Mouse (Mus musculus) myocyte (in vitro differentiated cells): ENCODE results near the gene Plxdc1.

Experiments
- E2F4 ChIP-seq: IDR thresholded peaks from one replicate; pipeline ENCODE4 v1.6.1; 2011; ENCODE audit warnings: mild to moderate bottlenecking, control low read depth, moderate library complexity; ENCODE audit not compliant: insufficient read depth
- MAX ChIP-seq: IDR thresholded peaks from one replicate; pipeline ENCODE4 v1.6.1; 2011; ENCODE audit warnings: low read depth, mild to moderate bottlenecking, control low read depth
- MYOG ChIP-seq, 3 experiments: IDR thresholded peaks; one replicate each; pipeline ENCODE4 v1.6.1; 2011; ENCODE audit warnings: control low read depth in 2 of 3, low read depth in 2 of 3, mild to moderate bottlenecking in 2 of 3; ENCODE audit not compliant: insufficient read length in 2 of 3, control insufficient read depth in 1 of 3, insufficient read depth in 1 of 3
- POLR2A ChIP-seq: IDR thresholded peaks from one replicate; pipeline ENCODE4 v1.6.1; 2011; ENCODE audit warnings: low read depth, mild to moderate bottlenecking, control low read depth, moderate library complexity; ENCODE audit not compliant: insufficient read length
- POLR2AphosphoS2 ChIP-seq: IDR thresholded peaks from one replicate; pipeline ENCODE4 v1.6.1; 2011; ENCODE audit warnings: low read depth, control low read depth; ENCODE audit not compliant: insufficient read length
- TCF12 ChIP-seq: IDR thresholded peaks from one replicate; pipeline ENCODE4 v1.6.1; 2011; ENCODE audit warnings: mild to moderate bottlenecking, control low read depth; ENCODE audit not compliant: poor library complexity, insufficient read depth, severe bottlenecking

DNA sequence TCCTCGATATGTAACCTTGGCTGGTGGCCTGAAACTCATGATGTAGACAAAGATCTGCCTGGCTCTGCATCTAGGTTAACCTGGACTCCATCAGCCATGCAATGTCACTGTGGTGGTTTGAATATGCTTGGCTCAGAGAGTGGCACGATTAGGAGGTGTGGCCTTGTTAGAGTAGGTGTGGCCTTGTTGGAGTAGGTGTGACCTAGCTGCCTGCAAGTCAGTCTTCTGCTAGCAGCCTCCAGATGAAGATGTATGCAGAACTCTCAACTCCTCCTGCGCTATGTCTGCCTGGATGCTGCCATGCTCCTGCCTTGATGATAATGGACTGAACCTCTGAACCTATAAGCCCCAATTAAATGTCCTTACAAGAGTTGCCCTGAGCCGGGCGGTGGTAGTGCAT, 43.0 kb downstream of the Plxdc1 start:
- no peak for TF ChIP-seq MAX
- TF ChIP-seq POLR2AphosphoS2, result no peak
- no peak for TF ChIP-seq POLR2A
- TF ChIP-seq E2F4, result no peak
- no peak for TF ChIP-seq MYOG (IDR thresholded peaks at IDR 0.05; ENCODE audit: control insufficient read depth in 1 of 3, insufficient read depth in 1 of 3, insufficient read length in 2 of 3, low read depth in 2 of 3)
- no peak for TF ChIP-seq TCF12
